Mouse (Mus musculus) liver, embryonic 14.5 days (tissue): ENCODE results near the gene Pafah1b3.

Experiments used
- CTCF ChIP-seq: IDR thresholded peaks from 2 replicates; pipeline ENCODE4 v1.5.1; 2016; ENCODE audit warnings: antibody characterized with exemption, low read depth, control low read depth
- EP300 ChIP-seq: IDR thresholded peaks from 2 replicates; pipeline ENCODE4 v1.6.1; 2016; ENCODE audit warnings: antibody characterized with exemption, low read depth

GRCm38 (mm10) chr7:25301063-25301462 lies 3.3 kb upstream of the Pafah1b3 start, which contains the start of gene Prr19:
- TF ChIP-seq CTCF (no peak), EP300 (no peak)
